Mouse (Mus musculus) gastrocnemius, adult 2 months (tissue): ENCODE measurements around the gene Nrtn. TPM values are rescaled to one million over a fixed set of nuclear protein-coding genes. Genes with fewer than 3 reads are reported as not detected.

Experiments
- DNase-seq: peaks from one replicate; pipeline ENCODE4 v3.0.0; 2022
- H3K27ac ChIP-seq: fragments of 200-600 bp; 2 replicates; pipeline ENCODE4 v1.8.1; 2022; ENCODE audit warnings: mild to moderate bottlenecking
- H3K4me3 ChIP-seq: fragments of 200-600 bp; 2 replicates; pipeline ENCODE4 v1.8.1; 2022; ENCODE audit warnings: mild to moderate bottlenecking, moderate library complexity
- CTCF ChIP-seq: fragments of 200-600 bp; IDR thresholded peaks from 2 replicates; pipeline ENCODE4 v1.8.1; 2022; ENCODE audit warnings: antibody characterized with exemption, mild to moderate bottlenecking, moderate library complexity
- intact Hi-C: fragments of 180-260 bp; cut with DNase I; formaldehyde crosslinking; loops from one replicate; pipeline ENCODE4 v1.15.1; 2025
- total RNA-seq, 2 experiments: library from RNA; stranded (reverse); gene quantifications; 2 replicates each; pipeline ENCODE4 v1.2.3; 2021

The Nrtn gene
- total RNA-seq, 2 experiments from 2014 or later = 3.1 to 3.7 TPM

DNA sequence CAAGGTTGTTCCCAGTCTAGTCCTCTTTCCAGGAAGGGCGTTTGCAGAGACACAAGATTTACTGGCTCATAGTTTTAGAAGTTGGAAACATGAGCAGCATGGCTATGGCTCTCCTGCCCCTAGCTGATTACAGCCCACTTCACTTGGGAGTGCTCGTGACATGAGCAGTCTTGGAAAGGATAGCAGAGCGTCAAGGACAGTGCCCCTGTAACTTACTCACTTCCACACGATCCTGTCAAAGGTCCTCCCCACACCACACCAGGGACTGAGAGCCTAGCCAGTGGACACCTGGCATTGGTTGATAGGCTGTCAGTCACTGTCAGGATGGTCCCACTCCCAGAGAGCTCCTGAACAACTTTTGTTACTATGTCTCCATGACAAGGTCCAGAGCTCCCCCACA is 54.3 kb downstream of the Nrtn start:
- no peak overlapping the region for H3K4me3 ChIP-seq
- no peak overlapping the region for H3K27ac ChIP-seq
- TF ChIP-seq CTCF = no peak
- intact Hi-C loops = no loop called here
- no peak for DNase-seq

Other genes starting within 250 kb of the Nrtn start
- gene Znrf4, start 245.1 kb downstream of the Nrtn start, total RNA-seq = not detected
- 1 to 10 TPM in 1 of 2 experiments, under 1 TPM in 1; 0.89 to 1.1 TPM for gene Gm20219, start 203.1 kb downstream of the Nrtn start, total RNA-seq
- 10 to 100 TPM; 38.5 to 41.1 TPM for gene Safb2, start 172.9 kb downstream of the Nrtn start, total RNA-seq
- gene Safb, start 172.7 kb downstream of the Nrtn start, total RNA-seq = 10 to 100 TPM; 43.0 to 46.7 TPM
- gene 2410015M20Rik, start 147.8 kb downstream of the Nrtn start, total RNA-seq = 100 to 1,000 TPM; 107 to 167 TPM
- 100 to 1,000 TPM; 589 to 687 TPM for gene Rpl36, start 144.1 kb downstream of the Nrtn start, total RNA-seq
- gene Lonp1, start 130.6 kb downstream of the Nrtn start, total RNA-seq = 10 to 100 TPM; 60.4 to 71.8 TPM
- under 1 TPM in 1 of 2 experiments, not detected in 1; 0.11 TPM for gene Catsperd, start 129.4 kb downstream of the Nrtn start, total RNA-seq
- gene Ranbp3, start 84.2 kb downstream of the Nrtn start, total RNA-seq = 10 to 100 TPM; 39.2 to 41.3 TPM
- 100 to 1,000 TPM; 390 to 523 TPM for gene Ndufa11, start 39.8 kb downstream of the Nrtn start, total RNA-seq
- 1 to 10 TPM; 1.7 to 2.6 TPM for gene Vmac, start 39.5 kb downstream of the Nrtn start, total RNA-seq
- 10 to 100 TPM; 16.3 to 17.6 TPM for gene Dus3l, start 7.2 kb upstream of the Nrtn start, total RNA-seq
- gene Prr22, start 12.7 kb upstream of the Nrtn start, total RNA-seq = under 1 TPM; 0.14 to 0.36 TPM
- 1 to 10 TPM; 2.0 to 2.8 TPM for gene Rfx2, start 73.5 kb upstream of the Nrtn start, total RNA-seq
- gene Acsbg2, start 116.9 kb upstream of the Nrtn start, total RNA-seq = not detected
- gene 1700061G19Rik, start 117.9 kb upstream of the Nrtn start, total RNA-seq = not detected
- gene Mllt1, start 177.9 kb upstream of the Nrtn start, total RNA-seq = 10 to 100 TPM; 20.3 to 21.2 TPM
- gene Acer1, start 224.6 kb upstream of the Nrtn start, total RNA-seq = not detected
- gene Clpp, start 232.8 kb upstream of the Nrtn start, total RNA-seq = 10 to 100 TPM; 33.8 to 40.7 TPM
- gene Alkbh7, start 239.8 kb upstream of the Nrtn start, total RNA-seq = 10 to 100 TPM; 21.8 to 30.4 TPM
- gene Pspn, start 242.5 kb upstream of the Nrtn start, total RNA-seq = not detected